Mouse (Mus musculus) CH12.LX (cell line): ENCODE data around the gene Oasl1. TPM values are rescaled to one million over a fixed set of nuclear protein-coding genes. Genes with fewer than 3 reads are reported as not detected.

Source experiments
- DNase-seq: peaks from one replicate; pipeline ENCODE4 v3.0.0-alpha.2; 2013; ENCODE audit errors: extremely low read depth
- H3K27ac ChIP-seq: 2 replicates; pipeline ENCODE4 v1.5.1; 2012; ENCODE audit warnings: low read depth, mild to moderate bottlenecking, control low read depth, moderate library complexity; ENCODE audit not compliant: insufficient read depth
- H3K27me3 ChIP-seq: replicated peaks from 2 replicates; pipeline ENCODE3; 2012; ENCODE audit warnings: inconsistent platforms
- H3K36me3 ChIP-seq, 2 experiments: replicated peaks in 1 of 2; 2 replicates each; pipeline versions ENCODE3 to v1.6.1; 2012; ENCODE audit warnings: inconsistent platforms in 1 of 2, low read length in 1 of 2, mild to moderate bottlenecking in 1 of 2, mixed read lengths in 1 of 2, moderate library complexity in 1 of 2; ENCODE audit not compliant: control insufficient read depth in 1 of 2, insufficient read depth in 1 of 2
- H3K4me1 ChIP-seq, 2 experiments: 2 replicates each; pipeline ENCODE4 v1.6.1; 2012; ENCODE audit warnings: inconsistent platforms in 1 of 2, moderate library complexity in 1 of 2; ENCODE audit not compliant: insufficient read depth in 2 of 2, control insufficient read depth in 1 of 2
- H3K4me2 ChIP-seq: 2 replicates; pipeline ENCODE4 v1.6.1; 2012; ENCODE audit warnings: low read depth, mild to moderate bottlenecking, control low read depth; ENCODE audit not compliant: poor library complexity, insufficient read depth, severe bottlenecking
- H3K4me3 ChIP-seq, 3 experiments: fragments of 150-350 bp in 1 of 3; sonication (generic) in 1 of 3; replicated peaks in 1 of 3; 2 replicates each; pipeline versions ENCODE3 to v1.5.1; 2011 to 2012; ENCODE audit warnings: low read depth in 2 of 3, low read length in 2 of 3, mild to moderate bottlenecking in 2 of 3, moderate library complexity in 2 of 3, control low read depth in 1 of 3, improper control_type of control experiment in 1 of 3, inconsistent platforms in 1 of 3, mixed read lengths in 1 of 3; ENCODE audit not compliant: poor library complexity in 1 of 3
- H3K79me2 ChIP-seq: replicated peaks from 2 replicates; pipeline ENCODE4 v1.6.1; 2012; ENCODE audit warnings: mild to moderate bottlenecking, moderate library complexity; ENCODE audit not compliant: control insufficient read depth, poor library complexity, insufficient read depth, severe bottlenecking; ENCODE audit errors: extremely low read depth
- H3K9ac ChIP-seq: 2 replicates; pipeline ENCODE4 v1.6.1; 2012; ENCODE audit warnings: low read depth, mild to moderate bottlenecking, control low read depth, moderate library complexity; ENCODE audit not compliant: insufficient read depth
- H3K9me3 ChIP-seq: replicated peaks from 2 replicates; pipeline ENCODE3; 2012; ENCODE audit warnings: low read length, inconsistent platforms, mixed read lengths
- CHD1 ChIP-seq: IDR thresholded peaks from 2 replicates; pipeline ENCODE4 v1.6.1; 2012; ENCODE audit warnings: low read depth, low read length, improper control_type of control experiment, inconsistent platforms
- CTCF ChIP-seq, 2 experiments: IDR thresholded peaks in 1 of 2; conservative IDR thresholded peaks in 1 of 2; 2 replicates each; pipeline ENCODE4 v1.5.1; 2011 to 2012; ENCODE audit warnings: low read depth in 2 of 2, low read length in 2 of 2, improper control_type of control experiment in 1 of 2, inconsistent platforms in 1 of 2, mild to moderate bottlenecking in 1 of 2, moderate library complexity in 1 of 2
- ETS1 ChIP-seq: conservative IDR thresholded peaks from 2 replicates; pipeline ENCODE4 v1.6.1; 2012; ENCODE audit warnings: low read depth, mild to moderate bottlenecking, inconsistent platforms, low read length, improper control_type of control experiment, moderate library complexity
- IRF4 ChIP-seq: IDR thresholded peaks from 2 replicates; pipeline ENCODE4 v1.6.1; 2014; ENCODE audit warnings: low read depth, mild to moderate bottlenecking, inconsistent platforms, low read length, improper control_type of control experiment
- JUND ChIP-seq: conservative IDR thresholded peaks from 2 replicates; pipeline ENCODE4 v1.6.1; 2011; ENCODE audit warnings: low read depth, low read length, improper control_type of control experiment
- MAX ChIP-seq: IDR thresholded peaks from 2 replicates; pipeline ENCODE4 v1.6.1; 2011; ENCODE audit warnings: low read length, improper control_type of control experiment
- NELFE ChIP-seq: IDR thresholded peaks from 2 replicates; pipeline ENCODE4 v1.6.1; 2011; ENCODE audit warnings: low read depth, low read length, improper control_type of control experiment
- PAX5 ChIP-seq: IDR thresholded peaks from 2 replicates; pipeline ENCODE4 v1.6.1; 2012; ENCODE audit warnings: low read length, inconsistent platforms, mixed read lengths
- POLR2A ChIP-seq: IDR thresholded peaks from 2 replicates; pipeline ENCODE4 v1.6.1; 2011; ENCODE audit warnings: low read depth, mild to moderate bottlenecking, improper control_type of control experiment, low read length
- RAD21 ChIP-seq: IDR thresholded peaks from 2 replicates; pipeline ENCODE4 v1.6.1; 2011; ENCODE audit warnings: low read depth, mild to moderate bottlenecking, low read length, improper control_type of control experiment, moderate library complexity
- RCOR1 ChIP-seq: conservative IDR thresholded peaks from 2 replicates; pipeline ENCODE4 v1.6.1; 2012; ENCODE audit warnings: low read depth, mild to moderate bottlenecking, inconsistent platforms, low read length, improper control_type of control experiment
- TCF12 ChIP-seq: IDR thresholded peaks from 2 replicates; pipeline ENCODE4 v1.6.1; 2014; ENCODE audit warnings: low read depth, mild to moderate bottlenecking, inconsistent platforms, low read length, improper control_type of control experiment
- UBTF ChIP-seq: IDR thresholded peaks from 2 replicates; pipeline ENCODE4 v1.6.1; 2012; ENCODE audit warnings: low read depth, mild to moderate bottlenecking, inconsistent platforms, low read length, improper control_type of control experiment, moderate library complexity
- USF1 ChIP-seq: IDR thresholded peaks from 2 replicates; pipeline ENCODE4 v1.6.1; 2014; ENCODE audit warnings: low read depth, mild to moderate bottlenecking, inconsistent platforms, low read length, improper control_type of control experiment
- ZKSCAN1 ChIP-seq: IDR thresholded peaks from 2 replicates; pipeline ENCODE4 v1.6.1; 2012; ENCODE audit warnings: low read depth, inconsistent platforms, low read length, improper control_type of control experiment, borderline replicate concordance
- ZMIZ1 ChIP-seq: IDR thresholded peaks from 2 replicates; pipeline ENCODE4 v1.6.1; 2012; ENCODE audit warnings: low read depth, mild to moderate bottlenecking, inconsistent platforms, low read length, improper control_type of control experiment
- dilution Hi-C: fragments of 300-500 bp; cut with MboI; formaldehyde crosslinking; loops from 2 replicates; pipeline ENCODE4 v1.14.3; 2020; ENCODE audit warnings: low sequenced_read_pairs; ENCODE audit not compliant: extremely low pct_unique_long_range_greater_than_20kb, extremely low pct_ligation_motif_present
- in situ Hi-C: fragments of 300-500 bp; cut with MboI; formaldehyde crosslinking; loops from 3 replicates; pipeline ENCODE4 v1.14.3; 2019; ENCODE audit warnings: low sequenced_read_pairs, low pct_ligation_motif_present, low pct_unique_long_range_greater_than_20kb, mixed read lengths
- polyA plus RNA-seq: library from polyadenylated mRNA; unstranded; fragments of >175 nt; gene quantifications from 2 replicates; pipeline ENCODE4 v1.2.1, GENCODE M21; 2012; ENCODE audit warnings: low read depth; ENCODE audit not compliant: insufficient read length
- total RNA-seq, 2 experiments: library from RNA; depleted of rRNA; stranded (reverse); fragments of 300-350 nt in 1 of 2; fragments of >200 nt in 1 of 2; gene quantifications; 2 replicates each; pipeline ENCODE4 v1.2.3; 2012 to 2014

Gene Oasl1
- total and polyA plus RNA-seq, 3 experiments: 0.37 TPM; not detected in 2

- in situ Hi-C loops: loop anchor here (10.0 kb wide), 1 partner anchor 134 kb away; no protein-coding TSS in a partner anchor
- Histone ChIP-seq H3K27ac (no peak within 1 kb of the TSS), H3K4me1 (peaks cover 8 to 25% of the 10 kb centered on the region in 2 experiments), H3K9ac (no peak within 1 kb of the TSS), H3K27me3 (peaks cover 15% of the 10 kb centered on the region), H3K4me3 (no peak within 1 kb of the TSS), H3K79me2 (no peaks in the 10 kb centered on the region), H3K4me2 (no peak within 1 kb of the TSS), H3K9me3 (no peaks in the 10 kb centered on the region), H3K36me3 (no peaks in the 10 kb centered on the region)
- no peak for DNase-seq
- TF ChIP-seq CTCF (conservative IDR thresholded peaks at IDR 0.05 in 1 of 2, IDR thresholded peaks at IDR 0.05 in 1 of 2; ENCODE audit: low read depth in 2 of 2, low read length in 2 of 2) (no peak), PAX5 (no peak)
- TF ChIP-seq, all 38 proteins: peak for 0
- dilution Hi-C loops: no loop called here
Measured at GRCm38 (mm10) chr5:114970824-114971227, 47.8 kb downstream of the Oasl1 start, which contains the start of gene Hnf1a. Gene Hnf1a, minus strand, starts transcription at chr5:114971094.

- H3K36me3 ChIP-seq: no peaks in the 10 kb centered on the region
- H3K27ac ChIP-seq: no peak overlapping the region
- no peaks in the 10 kb centered on the region for H3K79me2 ChIP-seq
- no peak overlapping the region for H3K9ac ChIP-seq
- peaks cover 5 to 32% of the 10 kb centered on the region in 2 experiments; a peak in 3 of 4 replicates for H3K4me1 ChIP-seq
- H3K4me2 ChIP-seq: no peak overlapping the region
- in situ Hi-C loops (loop anchor here (10.0 kb wide), 1 partner anchor 133 kb away; no protein-coding TSS in a partner anchor), dilution Hi-C loops (no loop called here)
- peaks cover 9% of the 10 kb centered on the region for H3K27me3 ChIP-seq
- no peak overlapping the region for H3K4me3 ChIP-seq
- DNase-seq: no peak
- H3K9me3 ChIP-seq: no peaks in the 10 kb centered on the region
- no peak for TF ChIP-seq ETS1
Measured at GRCm38 (mm10) chr5:114972201-114972600, 49.2 kb downstream of the Oasl1 start.

GRCm38 (mm10) chr5:114973131-114973530 lies 50.1 kb downstream of the Oasl1 start:
- dilution Hi-C loops (no loop called here), in situ Hi-C loops (loop anchor here (10.0 kb wide), 1 partner anchor 132 kb away; no protein-coding TSS in a partner anchor)
- Histone ChIP-seq H3K27ac (no peak overlapping the region), H3K4me3 (no peak overlapping the region), H3K36me3 (no peaks in the 10 kb centered on the region), H3K27me3 (peaks cover 6% of the 10 kb centered on the region), H3K9me3 (no peaks in the 10 kb centered on the region), H3K4me2 (no peak overlapping the region), H3K9ac (no peak overlapping the region), H3K79me2 (no peaks in the 10 kb centered on the region), H3K4me1 (peaks cover 2 to 23% of the 10 kb centered on the region in 2 experiments; a peak in 3 of 4 replicates)
- TF ChIP-seq JUND (no peak), ZMIZ1 (no peak), POLR2A (no peak), RCOR1 (no peak), IRF4 (no peak), ZKSCAN1 (no peak), USF1 (no peak), UBTF (no peak), NELFE (no peak), TCF12 (no peak), RAD21 (no peak), ETS1 (no peak), MAX (no peak), CHD1 (no peak)
- DNase-seq: no peak
